Mouse (Mus musculus) limb, embryonic 14.5 days (tissue): ENCODE results near the gene Mrps27. TPM values are rescaled to one million over a fixed set of nuclear protein-coding genes. Genes with fewer than 3 reads are reported as not detected.
A peak's percentile ranks its signal among the peaks of the same experiment; 100 is the strongest.

Experiments used
- ATAC-seq: fragments of 200-750 bp; cut with Nextera tagmentation; 2 replicates; pipeline ENCODE4 v1.8.0; 2017; ENCODE audit warnings: low read depth, moderate number of reproducible peaks, moderate TSS enrichment; ENCODE audit not compliant: low FRiP score
- DNase-seq: peaks from one replicate; pipeline ENCODE4 v3.0.0-alpha.2; 2015; ENCODE audit warnings: low spot score
- H3K27ac ChIP-seq: fragments of 300-500 bp; sonication (generic); replicated peaks from 2 replicates; pipeline ENCODE4 v1.5.1; 2014; ENCODE audit warnings: low read depth, mild to moderate bottlenecking, low read length, moderate library complexity, mixed read lengths
- H3K27me3 ChIP-seq: fragments of 300-500 bp; sonication (generic); 2 replicates; pipeline ENCODE4 v1.6.1; 2014; ENCODE audit warnings: low read length, mixed read lengths; ENCODE audit not compliant: control insufficient read depth, insufficient read depth
- H3K36me3 ChIP-seq: fragments of 300-500 bp; sonication (generic); 2 replicates; pipeline ENCODE4 v1.6.1; 2014; ENCODE audit warnings: mild to moderate bottlenecking, low read length, moderate library complexity, mixed read lengths; ENCODE audit not compliant: control insufficient read depth, insufficient read depth
- H3K4me1 ChIP-seq: fragments of 300-500 bp; sonication (generic); 2 replicates; pipeline ENCODE4 v1.6.1; 2014; ENCODE audit warnings: antibody characterized with exemption, low read length, mixed read lengths; ENCODE audit not compliant: control insufficient read depth, insufficient read depth
- H3K4me2 ChIP-seq: fragments of 300-500 bp; sonication (generic); replicated peaks from 2 replicates; pipeline ENCODE4 v1.6.1; 2014; ENCODE audit warnings: low read depth, mild to moderate bottlenecking, low read length, moderate library complexity; ENCODE audit not compliant: severe bottlenecking
- H3K4me3 ChIP-seq: fragments of 300-500 bp; sonication (generic); replicated peaks from 2 replicates; pipeline ENCODE4 v1.5.1; 2014; ENCODE audit warnings: low read length
- H3K9ac ChIP-seq: fragments of 300-500 bp; sonication (generic); 2 replicates; pipeline ENCODE4 v1.6.1; 2014; ENCODE audit warnings: mild to moderate bottlenecking, low read depth, low read length, moderate library complexity; ENCODE audit not compliant: severe bottlenecking
- H3K9me3 ChIP-seq: fragments of 300-500 bp; sonication (generic); 2 replicates; pipeline ENCODE4 v1.6.1; 2016; ENCODE audit warnings: low read length; ENCODE audit not compliant: control insufficient read depth
- POLR2A ChIP-seq: fragments of 200-500 bp; IDR thresholded peaks from 2 replicates; pipeline ENCODE4 v1.8.0; 2012; ENCODE audit warnings: inconsistent platforms, mild to moderate bottlenecking, moderate library complexity, borderline replicate concordance; ENCODE audit not compliant: insufficient read depth, insufficient read length; ENCODE audit errors: extremely low read depth
- WGBS: fragments of 180-500 bp; shearing (Covaris S2); extraction: QIAGEN DNeasy Blood & Tissue Kit; methylation state at CpG from one replicate; pipeline ENCODE4 v1.1.7; 2014; 5-methylcytosine and 5-hydroxymethylcytosine counted together
- polyA plus RNA-seq, 2 experiments: library from polyadenylated mRNA; depleted of rRNA in 1 of 2; stranded (reverse) in 1 of 2; unstranded in 1 of 2; fragments of >200 nt; fragmentation: Nextera tagmentation in 1 of 2; extraction: Ambion mirVana in 1 of 2; gene quantifications; 2 replicates each; pipeline versions ENCODE4 v1.2.1 to v1.2.3; 2012 to 2014

Gene Mrps27
- polyA plus RNA-seq, 2 experiments = 36.6 to 54.1 TPM

DNA sequence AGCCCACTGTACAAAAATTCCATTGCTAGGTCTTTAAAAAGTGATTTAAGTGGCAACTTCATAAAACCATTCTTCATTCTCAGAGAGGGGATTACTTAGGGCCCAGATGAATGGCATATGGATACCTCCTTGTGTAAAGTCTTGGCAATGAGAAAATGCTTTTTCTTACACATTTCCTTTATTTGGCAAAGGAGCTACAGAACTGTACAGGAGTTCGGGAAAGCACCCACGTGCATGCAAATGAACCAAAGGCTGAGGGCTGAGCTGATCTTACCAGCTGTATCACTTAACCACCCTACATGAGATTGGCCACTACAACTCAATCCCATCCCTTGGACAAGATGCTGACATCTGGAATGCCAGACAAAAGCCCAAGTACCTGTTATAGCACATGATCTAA is 95.6 kb downstream of the Mrps27 start:
- ATAC-seq = no peak
- WGBS = 88% methylated on average over 2 of the region's 2 CpGs
- no peak overlapping the region for H3K4me3 ChIP-seq
- H3K9ac ChIP-seq = no peak overlapping the region
- DNase-seq = no peak
- H3K27me3 ChIP-seq = no peaks in the 10 kb centered on the region
- no peaks in the 10 kb centered on the region for H3K9me3 ChIP-seq
- H3K4me1 ChIP-seq = peaks cover 26% of the 10 kb centered on the region
- peaks cover 33% of the 10 kb centered on the region for H3K36me3 ChIP-seq
- H3K27ac ChIP-seq = no peak overlapping the region
- TF ChIP-seq POLR2A = no peak
- no peak overlapping the region for H3K4me2 ChIP-seq

DNA sequence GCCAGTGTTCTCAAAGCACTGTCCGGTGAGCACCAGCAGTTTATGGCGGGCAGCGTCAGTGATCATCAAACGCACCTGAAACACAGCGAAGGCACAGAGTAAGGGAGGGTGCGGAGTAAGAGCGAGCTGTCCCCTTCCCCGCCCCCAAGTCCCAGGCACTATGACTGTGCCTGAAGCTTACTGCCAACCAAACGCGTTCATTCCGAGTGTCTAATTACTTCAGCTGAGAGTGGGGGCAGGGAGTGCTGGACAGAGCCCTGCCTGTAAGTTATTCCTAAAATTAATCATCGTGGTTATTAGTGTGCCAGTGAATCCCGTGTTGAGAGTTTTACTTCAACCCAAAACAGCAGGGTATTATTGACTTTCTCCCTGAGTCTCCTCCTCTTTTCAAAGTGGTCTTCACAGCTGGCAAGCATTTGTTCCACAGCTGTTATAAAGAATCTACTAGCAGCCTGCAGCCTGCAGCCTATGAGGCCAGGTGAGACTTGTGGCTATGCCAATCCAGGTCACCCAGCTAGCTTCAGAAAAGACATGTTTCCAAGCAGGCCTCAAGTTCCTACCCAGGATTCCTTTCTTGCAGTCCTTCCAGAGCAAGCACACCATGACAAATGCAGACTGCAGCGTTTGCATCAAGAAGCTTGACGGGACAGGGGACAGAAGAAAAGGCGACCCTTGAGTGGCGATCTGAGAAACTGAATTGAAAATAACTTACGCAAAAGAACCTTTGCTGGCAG is 97.3 kb downstream of the Mrps27 start:
- H3K27ac ChIP-seq = peak overlapping the region; percentile 20; the same call in 1 of the 2 replicates
- H3K4me1 ChIP-seq = peaks cover 26% of the 10 kb centered on the region
- H3K27me3 ChIP-seq = no peaks in the 10 kb centered on the region
- DNase-seq (peak; percentile 27), ATAC-seq (peak; percentile 58)
- peaks cover 27% of the 10 kb centered on the region for H3K36me3 ChIP-seq
- no peak overlapping the region; the same call in 1 of the 2 replicates for H3K4me2 ChIP-seq
- no peaks in the 10 kb centered on the region for H3K9me3 ChIP-seq
- H3K9ac ChIP-seq = no peak overlapping the region
- TF ChIP-seq POLR2A = no peak
- no peak overlapping the region for H3K4me3 ChIP-seq
- WGBS = 32% methylated on average over 18 of the region's 18 CpGs

DNA sequence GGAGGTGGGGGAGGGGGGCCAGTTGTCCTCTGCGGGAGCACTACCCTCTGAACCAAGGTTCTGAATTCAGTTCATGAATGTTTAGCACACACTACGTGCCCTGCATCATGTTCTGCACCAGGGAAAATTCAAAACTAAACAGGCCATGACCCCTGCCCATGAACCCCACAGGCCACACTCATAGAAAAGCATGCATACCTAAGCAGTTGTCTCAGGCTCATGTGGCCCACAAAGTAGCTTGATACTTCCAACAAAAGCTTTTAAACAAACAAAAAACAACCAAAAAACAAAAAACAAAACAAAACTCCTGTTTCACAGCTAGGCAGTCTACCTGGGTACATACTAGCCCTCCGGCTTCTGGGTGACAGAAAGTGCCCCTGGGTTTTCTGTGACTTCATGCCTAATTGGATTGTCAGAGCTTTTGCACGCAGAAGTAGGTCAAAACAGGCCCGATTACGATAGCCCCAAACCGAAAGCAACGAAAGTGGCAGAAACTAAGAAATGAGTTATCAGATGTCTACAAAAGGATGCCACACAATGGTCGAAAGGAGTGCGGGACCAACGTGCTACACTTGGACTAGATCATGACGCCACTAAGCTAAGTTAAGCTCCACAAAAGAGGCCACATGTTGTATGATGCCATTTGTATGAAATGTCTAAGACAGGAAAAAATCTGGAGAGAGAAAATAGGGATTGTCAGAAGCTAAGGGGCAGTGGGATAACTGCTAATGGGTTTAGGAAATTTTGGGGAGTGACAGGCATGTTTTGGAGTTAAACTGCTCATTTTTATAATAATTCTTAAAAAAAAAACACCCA is 98.1 kb downstream of the Mrps27 start:
- Histone ChIP-seq H3K36me3 (peaks cover 21% of the 10 kb centered on the region), H3K9ac (no peak overlapping the region), H3K9me3 (no peaks in the 10 kb centered on the region), H3K4me3 (no peak overlapping the region), H3K27ac (peak overlapping the region; percentile 20; the same call in 1 of the 2 replicates), H3K4me2 (no peak overlapping the region), H3K4me1 (peaks cover 32% of the 10 kb centered on the region), H3K27me3 (no peaks in the 10 kb centered on the region)
- ATAC-seq (no peak), DNase-seq (no peak)
- WGBS = 71% methylated on average over 12 of the region's 12 CpGs
- TF ChIP-seq POLR2A = no peak

DNA sequence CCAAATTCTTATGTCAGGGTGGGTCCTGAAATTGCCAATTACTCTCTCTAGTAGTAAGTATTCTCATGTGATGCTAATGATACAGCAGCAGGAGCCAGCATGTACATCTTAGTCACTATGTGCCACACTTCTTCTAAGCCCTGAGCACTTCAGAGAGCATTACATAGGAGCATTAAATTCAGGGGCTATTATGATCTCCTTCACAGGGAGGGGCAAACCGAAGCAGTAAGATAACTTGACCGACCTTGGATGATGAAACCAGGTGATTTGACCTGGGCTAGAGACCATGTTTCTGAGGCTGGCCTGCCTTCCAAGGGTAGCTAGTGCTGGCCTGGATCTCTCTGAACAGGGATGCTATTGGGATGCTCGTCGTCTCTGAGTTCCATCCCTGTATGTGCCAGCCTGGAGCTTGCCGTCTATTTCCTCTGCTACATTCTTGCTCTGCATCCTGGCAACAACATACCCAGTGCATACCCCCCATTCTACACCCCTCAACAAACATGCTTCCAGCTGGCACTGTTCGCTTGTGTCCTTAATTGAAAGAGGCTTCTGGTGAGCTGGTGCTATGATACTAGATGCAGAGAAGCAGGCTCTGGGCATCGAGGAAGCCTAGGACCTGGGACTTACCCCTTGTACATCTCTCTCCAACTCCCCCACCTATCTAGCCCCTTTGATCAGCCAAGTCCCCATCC is 99.0 kb downstream of the Mrps27 start:
- H3K36me3 ChIP-seq = peaks cover 18% of the 10 kb centered on the region
- H3K9ac ChIP-seq = no peak overlapping the region
- TF ChIP-seq POLR2A = no peak
- H3K4me1 ChIP-seq = peaks cover 36% of the 10 kb centered on the region
- H3K9me3 ChIP-seq = no peaks in the 10 kb centered on the region
- no peaks in the 10 kb centered on the region for H3K27me3 ChIP-seq
- H3K27ac ChIP-seq = no peak overlapping the region
- DNase-seq (no peak), ATAC-seq (no peak)
- no peak overlapping the region for H3K4me2 ChIP-seq
- WGBS = 85% methylated on average over 7 of the region's 7 CpGs
- no peak overlapping the region for H3K4me3 ChIP-seq

DNA sequence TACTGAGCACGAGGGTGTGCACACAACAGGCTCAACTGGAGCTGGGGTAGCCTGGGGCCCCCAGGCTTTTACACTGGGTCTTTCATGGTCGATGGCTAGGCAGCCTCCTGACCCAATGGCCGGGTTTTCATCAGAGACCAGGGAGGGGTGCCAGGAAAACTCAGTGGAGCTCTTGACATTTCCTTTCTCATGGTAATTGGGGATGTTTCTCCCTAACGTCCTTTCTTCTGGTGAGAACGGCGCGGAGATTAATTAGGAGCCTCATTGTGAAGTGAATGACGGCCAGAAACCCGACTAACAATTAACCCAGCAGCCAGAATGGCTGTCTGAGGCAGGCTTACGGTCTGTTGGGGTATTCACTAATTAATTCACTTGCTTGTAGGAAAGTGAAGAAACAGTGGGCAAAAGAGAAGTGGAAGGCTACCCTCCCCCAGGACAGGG is 99.9 kb downstream of the Mrps27 start:
- H3K36me3 ChIP-seq = peaks cover 18% of the 10 kb centered on the region
- ATAC-seq (no peak), DNase-seq (no peak)
- no peak overlapping the region for H3K9ac ChIP-seq
- H3K27me3 ChIP-seq = no peaks in the 10 kb centered on the region
- no peak overlapping the region for H3K27ac ChIP-seq
- H3K4me1 ChIP-seq = peaks cover 43% of the 10 kb centered on the region
- 23% methylated on average over 10 of the region's 10 CpGs for WGBS
- no peak for TF ChIP-seq POLR2A
- no peak overlapping the region for H3K4me3 ChIP-seq
- no peaks in the 10 kb centered on the region for H3K9me3 ChIP-seq
- no peak overlapping the region for H3K4me2 ChIP-seq
